Mouse (Mus musculus) liver, postnatal 0 days (tissue): ENCODE data around the gene Olfr293. TPM values are rescaled to one million over a fixed set of nuclear protein-coding genes. Genes with fewer than 3 reads are reported as not detected.

Experiments used
- ATAC-seq: fragments of 200-750 bp; cut with Nextera tagmentation; 2 replicates; pipeline ENCODE4 v1.8.0; 2017; ENCODE audit warnings: mild to moderate bottlenecking, moderate library complexity
- DNase-seq: peaks from one replicate; pipeline ENCODE4 v3.0.0-alpha.2; 2016
- H3K27ac ChIP-seq: fragments of 300-500 bp; sonication (generic); 2 replicates; pipeline ENCODE4 v1.5.1; 2014; ENCODE audit warnings: antibody characterized with exemption, moderate library complexity, mild to moderate bottlenecking, low read depth
- H3K27me3 ChIP-seq: fragments of 300-500 bp; sonication (generic); 2 replicates; pipeline ENCODE4 v1.6.1; 2014; ENCODE audit warnings: low read length, control low read depth, mixed read lengths; ENCODE audit not compliant: insufficient read depth
- H3K36me3 ChIP-seq: fragments of 300-500 bp; sonication (generic); replicated peaks from 2 replicates; pipeline ENCODE4 v1.6.1; 2014; ENCODE audit warnings: mild to moderate bottlenecking, control low read depth, low read length, moderate library complexity, mixed read lengths; ENCODE audit not compliant: insufficient read depth
- H3K4me1 ChIP-seq: fragments of 300-500 bp; sonication (generic); 2 replicates; pipeline ENCODE4 v1.6.1; 2014; ENCODE audit warnings: antibody characterized with exemption, mild to moderate bottlenecking, control low read depth; ENCODE audit not compliant: insufficient read depth
- H3K4me2 ChIP-seq: fragments of 300-500 bp; sonication (generic); 2 replicates; pipeline ENCODE4 v1.6.1; 2014; ENCODE audit warnings: low read depth, mild to moderate bottlenecking, low read length, moderate library complexity, mixed read lengths
- H3K4me3 ChIP-seq: fragments of 300-500 bp; sonication (generic); 2 replicates; pipeline ENCODE4 v1.5.1; 2014; ENCODE audit warnings: low read depth, low read length
- H3K9ac ChIP-seq: fragments of 300-500 bp; sonication (generic); replicated peaks from 2 replicates; pipeline ENCODE4 v1.6.1; 2014; ENCODE audit warnings: mild to moderate bottlenecking, moderate library complexity
- H3K9me3 ChIP-seq: fragments of 300-500 bp; sonication (generic); 2 replicates; pipeline ENCODE4 v1.6.1; 2016; ENCODE audit warnings: mild to moderate bottlenecking, control low read depth, low read length, mixed read lengths
- CTCF ChIP-seq: sonication (generic); IDR thresholded peaks from 2 replicates; pipeline ENCODE4 v1.5.1; 2016; ENCODE audit warnings: antibody characterized with exemption, low read depth
- EP300 ChIP-seq: IDR thresholded peaks from 2 replicates; pipeline ENCODE4 v1.6.1; 2016; ENCODE audit warnings: antibody characterized with exemption, low read depth, mild to moderate bottlenecking
- WGBS: fragments of 180-500 bp; shearing (Covaris S2); extraction: QIAGEN DNeasy Blood & Tissue Kit; methylation state at CpG from one replicate; pipeline ENCODE4 v1.1.7; 2014; ENCODE audit not compliant: insufficient replicate concordance; 5-methylcytosine and 5-hydroxymethylcytosine counted together
- polyA plus RNA-seq: library from polyadenylated mRNA; unstranded; fragments of >200 nt; fragmentation: Nextera tagmentation; extraction: Ambion mirVana; gene quantifications from 2 replicates; pipeline ENCODE4 v1.2.1, GENCODE M21; 2015

Gene Olfr293
- polyA plus RNA-seq = not detected in 2 replicates

- no peak within 1 kb of the TSS for H3K9ac ChIP-seq
- no peaks in the 10 kb centered on the region for H3K9me3 ChIP-seq
- DNase-seq = no peak
- H3K27ac ChIP-seq = no peak within 1 kb of the TSS
- TF ChIP-seq EP300 = no peak
- no peak for TF ChIP-seq CTCF
- H3K4me2 ChIP-seq = no peak within 1 kb of the TSS
- WGBS = 82% methylated on average over 4 of the region's 4 CpGs
- no peak for ATAC-seq
- no peak within 1 kb of the TSS for H3K4me3 ChIP-seq
- no peaks in the 10 kb centered on the region for H3K27me3 ChIP-seq
- no peaks in the 10 kb centered on the region for H3K4me1 ChIP-seq
- no peaks in the 10 kb centered on the region for H3K36me3 ChIP-seq
Measured at GRCm38 (mm10) chr7:86648761-86649160, at the start of gene Olfr293. Gene Olfr293, plus strand, starts transcription at chr7:86649061.

- no peak within 1 kb of the TSS for H3K27ac ChIP-seq
- no peak within 1 kb of the TSS for H3K4me3 ChIP-seq
- WGBS = 46% methylated on average over 2 of the region's 2 CpGs
- no peaks in the 10 kb centered on the region for H3K27me3 ChIP-seq
- H3K4me1 ChIP-seq = no peaks in the 10 kb centered on the region
- TF ChIP-seq EP300 = no peak
- TF ChIP-seq CTCF = no peak
- ATAC-seq (no peak), DNase-seq (no peak)
- no peak within 1 kb of the TSS for H3K9ac ChIP-seq
- H3K36me3 ChIP-seq = no peaks in the 10 kb centered on the region
- H3K4me2 ChIP-seq = no peak within 1 kb of the TSS
- H3K9me3 ChIP-seq = no peaks in the 10 kb centered on the region
Measured at GRCm38 (mm10) chr7:86616543-86616942, 32.3 kb upstream of the Olfr293 start, which contains the start of gene Olfr294. Gene Olfr294, minus strand, starts transcription at chr7:86616643.

- H3K4me3 ChIP-seq = no peak within 1 kb of the TSS
- no peak within 1 kb of the TSS for H3K9ac ChIP-seq
- no peak within 1 kb of the TSS for H3K27ac ChIP-seq
- no peaks in the 10 kb centered on the region for H3K4me1 ChIP-seq
- DNase-seq = no peak
- no peaks in the 10 kb centered on the region for H3K9me3 ChIP-seq
- no peaks in the 10 kb centered on the region for H3K27me3 ChIP-seq
- H3K4me2 ChIP-seq = no peak within 1 kb of the TSS
- no peaks in the 10 kb centered on the region for H3K36me3 ChIP-seq
- no peak for TF ChIP-seq CTCF
- TF ChIP-seq EP300 = no peak
- no peak for ATAC-seq
Measured at GRCm38 (mm10) chr7:86688030-86688429, 39.2 kb downstream of the Olfr293 start, which contains the start of gene Olfr292. Gene Olfr292, plus strand, starts transcription at chr7:86688330.

Other genes starting within 250 kb of the Olfr293 start
- not detected in 2 replicates for gene Olfr301, start 245.2 kb upstream of the Olfr293 start, polyA plus RNA-seq
- gene Olfr299, start 189.1 kb upstream of the Olfr293 start, polyA plus RNA-seq = not detected in 2 replicates
- gene Olfr298, start 156.6 kb upstream of the Olfr293 start, polyA plus RNA-seq = not detected in 2 replicates
- gene Olfr297, start 129.1 kb upstream of the Olfr293 start, polyA plus RNA-seq = not detected in 2 replicates
- gene Olfr295, start 65.2 kb upstream of the Olfr293 start, polyA plus RNA-seq = not detected in 2 replicates
- gene Olfr294, start 32.4 kb upstream of the Olfr293 start, polyA plus RNA-seq = not detected in 2 replicates
- not detected in 2 replicates for gene Olfr292, start 39.3 kb downstream of the Olfr293 start, polyA plus RNA-seq
- 0.04 TPM in 1 of 2 replicates, not detected in the other for gene Folh1, start 126.9 kb downstream of the Olfr293 start, polyA plus RNA-seq
- not detected in 2 replicates for gene Vmn2r77, start 146.0 kb downstream of the Olfr293 start, polyA plus RNA-seq